Mouse (Mus musculus) midbrain, embryonic 15.5 days (tissue): ENCODE results near the gene Cyp4f18. TPM values are rescaled to one million over a fixed set of nuclear protein-coding genes. Genes with fewer than 3 reads are reported as not detected.
"Not testable (repeated sequence)": the region's sequence is repeated elsewhere in the genome, so short reads cannot be mapped to it uniquely, and the experiment has no call there.

Source experiments
- ATAC-seq: fragments of 200-750 bp; cut with Nextera tagmentation; replicated peaks from 2 replicates; pipeline ENCODE4 v1.8.0; 2017; ENCODE audit warnings: moderate TSS enrichment
- H3K27ac ChIP-seq: fragments of 300-500 bp; sonication (generic); 2 replicates; pipeline ENCODE4 v1.5.1; 2015; ENCODE audit warnings: mild to moderate bottlenecking, inconsistent platforms
- H3K27me3 ChIP-seq: fragments of 300-500 bp; sonication (generic); replicated peaks from 2 replicates; pipeline ENCODE4 v1.6.1; 2015; ENCODE audit warnings: inconsistent platforms
- H3K36me3 ChIP-seq: fragments of 300-500 bp; sonication (generic); replicated peaks from 2 replicates; pipeline ENCODE4 v1.6.1; 2015; ENCODE audit warnings: inconsistent platforms
- H3K4me1 ChIP-seq: fragments of 300-500 bp; sonication (generic); 2 replicates; pipeline ENCODE4 v1.6.1; 2015; ENCODE audit warnings: inconsistent platforms
- H3K4me2 ChIP-seq: fragments of 300-500 bp; sonication (generic); 2 replicates; pipeline ENCODE4 v1.6.1; 2015; ENCODE audit warnings: inconsistent platforms, mild to moderate bottlenecking, moderate library complexity
- H3K4me3 ChIP-seq: fragments of 300-500 bp; sonication (generic); 2 replicates; pipeline ENCODE4 v1.5.1; 2015; ENCODE audit warnings: mild to moderate bottlenecking, inconsistent platforms
- H3K9ac ChIP-seq: fragments of 300-500 bp; sonication (generic); 2 replicates; pipeline ENCODE4 v1.6.1; 2015; ENCODE audit warnings: mild to moderate bottlenecking, inconsistent platforms
- H3K9me3 ChIP-seq: fragments of 300-500 bp; sonication (generic); 2 replicates; pipeline ENCODE4 v1.6.1; 2016; ENCODE audit warnings: inconsistent platforms
- WGBS: fragments of 180-500 bp; shearing (Covaris S2); methylation state at CpG from one replicate; pipeline ENCODE4 v1.1.7; 2015; ENCODE audit warnings: mixed read lengths; 5-methylcytosine and 5-hydroxymethylcytosine counted together
- polyA plus RNA-seq: library from polyadenylated mRNA; unstranded; fragments of >200 nt; fragmentation: Nextera tagmentation; extraction: Ambion mirVana; gene quantifications from 2 replicates; pipeline ENCODE4 v1.2.1, GENCODE M21; 2015

Cyp4f18 gene
- 0.96 and 0.98 TPM in 2 replicates for polyA plus RNA-seq

- Histone ChIP-seq H3K4me2 (no peak within 1 kb of the TSS), H3K4me1 (no peaks in the 10 kb centered on the region), H3K36me3 (no peaks in the 10 kb centered on the region), H3K27me3 (no peaks in the 10 kb centered on the region), H3K27ac (no peak within 1 kb of the TSS), H3K9ac (no peak within 1 kb of the TSS), H3K4me3 (no peak within 1 kb of the TSS), H3K9me3 (no peaks in the 10 kb centered on the region)
- no peak for ATAC-seq
- 72% methylated on average over 3 of the region's 3 CpGs for WGBS
Measured at GRCm38 (mm10) chr8:72009473-72009872, at the start of gene Cyp4f18. Gene Cyp4f18, minus strand, starts transcription at chr8:72009626.

GRCm38 (mm10) chr8:72057643-72058042 lies 48.2 kb upstream of the Cyp4f18 start:
- not testable (repeated sequence) for H3K4me1 ChIP-seq, H3K9me3 ChIP-seq, H3K4me2 ChIP-seq, H3K9ac ChIP-seq, H3K27me3 ChIP-seq, H3K27ac ChIP-seq, ATAC-seq, H3K4me3 ChIP-seq, H3K36me3 ChIP-seq
- 95% methylated on average over 3 of the region's 4 CpGs for WGBS

GRCm38 (mm10) chr8:72054633-72055032 lies 45.2 kb upstream of the Cyp4f18 start:
- not testable (repeated sequence) for H3K27me3 ChIP-seq, H3K9ac ChIP-seq, H3K4me3 ChIP-seq, H3K9me3 ChIP-seq, ATAC-seq, H3K4me2 ChIP-seq, H3K4me1 ChIP-seq, H3K27ac ChIP-seq, H3K36me3 ChIP-seq

- Histone ChIP-seq H3K27me3 (no peaks in the 10 kb centered on the region), H3K4me1 (no peaks in the 10 kb centered on the region), H3K4me2 (no peak overlapping the region), H3K4me3 (no peak overlapping the region), H3K36me3 (no peaks in the 10 kb centered on the region), H3K9me3 (no peaks in the 10 kb centered on the region), H3K27ac (no peak overlapping the region), H3K9ac (no peak overlapping the region)
- WGBS: 87% methylated on average over 1 of the region's 1 CpGs
- ATAC-seq: no peak
Measured at GRCm38 (mm10) chr8:72042493-72042892, 33.1 kb upstream of the Cyp4f18 start.

GRCm38 (mm10) chr8:72040918-72041317 lies 31.5 kb upstream of the Cyp4f18 start, which contains the start of gene Olfr372:
Gene Olfr372, plus strand, starts transcription at chr8:72041218.
- not testable (repeated sequence) for H3K4me2 ChIP-seq, H3K4me1 ChIP-seq, H3K36me3 ChIP-seq, ATAC-seq, H3K9ac ChIP-seq, H3K27ac ChIP-seq, H3K9me3 ChIP-seq, H3K27me3 ChIP-seq, H3K4me3 ChIP-seq
- 84% methylated on average over 4 of the region's 4 CpGs for WGBS

GRCm38 (mm10) chr8:72032926-72033325 lies 23.5 kb upstream of the Cyp4f18 start:
- H3K27ac ChIP-seq, H3K27me3 ChIP-seq, ATAC-seq, H3K36me3 ChIP-seq, H3K9me3 ChIP-seq, H3K4me3 ChIP-seq, H3K4me1 ChIP-seq, H3K4me2 ChIP-seq, H3K9ac ChIP-seq: not testable (repeated sequence)
- 43% methylated on average over 4 of the region's 4 CpGs for WGBS

- H3K27ac ChIP-seq, H3K9ac ChIP-seq, ATAC-seq, H3K36me3 ChIP-seq, H3K4me3 ChIP-seq, H3K4me2 ChIP-seq, H3K27me3 ChIP-seq, H3K4me1 ChIP-seq, H3K9me3 ChIP-seq: not testable (repeated sequence)
- 13% methylated on average over 5 of the region's 9 CpGs for WGBS
Measured at GRCm38 (mm10) chr8:72024886-72025285, 15.5 kb upstream of the Cyp4f18 start.

GRCm38 (mm10) chr8:72019816-72020215 lies 10.4 kb upstream of the Cyp4f18 start:
- no peak for ATAC-seq
- no peak overlapping the region for H3K4me2 ChIP-seq
- H3K27me3 ChIP-seq: no peaks in the 10 kb centered on the region
- H3K4me3 ChIP-seq: no peak overlapping the region
- 56% methylated on average over 2 of the region's 2 CpGs for WGBS
- H3K4me1 ChIP-seq: no peaks in the 10 kb centered on the region
- no peak overlapping the region for H3K27ac ChIP-seq
- H3K9ac ChIP-seq: no peak overlapping the region
- no peaks in the 10 kb centered on the region for H3K36me3 ChIP-seq
- H3K9me3 ChIP-seq: no peaks in the 10 kb centered on the region

- ATAC-seq, H3K4me2 ChIP-seq, H3K36me3 ChIP-seq, H3K4me1 ChIP-seq, H3K4me3 ChIP-seq, H3K27me3 ChIP-seq, H3K9me3 ChIP-seq, H3K9ac ChIP-seq, H3K27ac ChIP-seq: not testable (repeated sequence)
- 73% methylated on average over 1 of the region's 1 CpGs for WGBS
Measured at GRCm38 (mm10) chr8:72019022-72019421, 9.6 kb upstream of the Cyp4f18 start.

GRCm38 (mm10) chr8:72018141-72018540 lies 8.7 kb upstream of the Cyp4f18 start:
- H3K9ac ChIP-seq: no peak overlapping the region
- 77% methylated on average over 2 of the region's 2 CpGs for WGBS
- H3K9me3 ChIP-seq: no peaks in the 10 kb centered on the region
- ATAC-seq: no peak
- H3K4me3 ChIP-seq: no peak overlapping the region
- H3K36me3 ChIP-seq: no peaks in the 10 kb centered on the region
- H3K4me1 ChIP-seq: no peaks in the 10 kb centered on the region
- no peak overlapping the region for H3K27ac ChIP-seq
- no peak overlapping the region for H3K4me2 ChIP-seq
- no peaks in the 10 kb centered on the region for H3K27me3 ChIP-seq

GRCm38 (mm10) chr8:72017339-72017738 lies 7.9 kb upstream of the Cyp4f18 start:
- not testable (repeated sequence) for H3K36me3 ChIP-seq, H3K27me3 ChIP-seq, H3K27ac ChIP-seq, H3K4me1 ChIP-seq, H3K4me3 ChIP-seq, ATAC-seq, H3K9me3 ChIP-seq, H3K9ac ChIP-seq, H3K4me2 ChIP-seq
- 84% methylated on average over 2 of the region's 2 CpGs for WGBS

GRCm38 (mm10) chr8:72013506-72014228 lies 4.2 kb upstream of the Cyp4f18 start:
- not testable (repeated sequence) for H3K27me3 ChIP-seq, H3K27ac ChIP-seq, ATAC-seq, H3K36me3 ChIP-seq, H3K9me3 ChIP-seq, H3K4me2 ChIP-seq, H3K4me3 ChIP-seq, H3K4me1 ChIP-seq, H3K9ac ChIP-seq
- WGBS: 78% methylated on average over 6 of the region's 6 CpGs

- ATAC-seq: no peak
- Histone ChIP-seq H3K4me3 (no peak overlapping the region), H3K9me3 (no peaks in the 10 kb centered on the region), H3K4me1 (no peaks in the 10 kb centered on the region), H3K36me3 (no peaks in the 10 kb centered on the region), H3K27ac (no peak overlapping the region), H3K9ac (no peak overlapping the region), H3K4me2 (no peak overlapping the region), H3K27me3 (no peaks in the 10 kb centered on the region)
- 78% methylated on average over 3 of the region's 3 CpGs for WGBS
Measured at GRCm38 (mm10) chr8:72008134-72008641, 1.2 kb downstream of the Cyp4f18 start.
